Mouse (Mus musculus): ENCODE measurements around the gene Gm8068. TPM values are rescaled to one million over a fixed set of nuclear protein-coding genes. Genes with fewer than 3 reads are reported as not detected.

Gm8068 gene
- not detected in 2 replicates for polyA plus RNA-seq (2021; fragmentation: Nextera tagmentation)
- long read RNA-seq, experiment 1: 0 reads
- long read RNA-seq, experiment 2: 0 reads

GRCm38 (mm10) chr14:41701785-41702184 is at the start of gene Gm8068:
TSS of gene Gm8068 (minus strand) at chr14:41701885.

DNA sequence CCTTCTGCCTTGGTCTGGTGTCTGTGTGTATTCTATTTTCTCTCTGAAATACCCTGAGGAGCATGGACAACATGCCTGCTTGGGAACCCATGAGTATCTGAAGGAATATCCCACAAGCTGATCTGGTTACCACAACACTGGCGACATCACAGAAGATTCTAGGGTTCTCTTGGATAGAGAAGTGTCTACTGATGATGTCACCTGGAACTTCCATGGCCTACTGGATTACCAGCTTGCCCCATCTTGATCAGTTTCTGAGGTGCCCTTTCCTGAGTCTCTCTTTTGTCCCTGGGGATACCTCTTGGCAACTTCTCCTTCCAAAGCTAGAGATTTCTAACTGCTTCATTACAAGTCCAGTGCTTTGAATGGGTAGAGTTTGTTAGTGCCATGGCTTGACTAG is 48.8 kb upstream of the Gm8068 start, which contains the start of gene Gm7929:
TSS of gene Gm7929 (minus strand) at position 101 of the 400 bp plus-strand sequence.

Other genes starting within 250 kb of the Gm8068 start
- not detected in 2 replicates for gene Gm7954, start 248.4 kb downstream of the Gm8068 start, polyA plus RNA-seq (2021; fragmentation: Nextera tagmentation)
- not detected in 2 replicates for gene Gm3486, start 212.4 kb downstream of the Gm8068 start, polyA plus RNA-seq (2021; fragmentation: Nextera tagmentation)
- not detected in 2 replicates for gene Gm7970, start 146.3 kb downstream of the Gm8068 start, polyA plus RNA-seq (2021; fragmentation: Nextera tagmentation)
- not detected in 2 replicates for gene 1700049E17Rik2, start 128.7 kb downstream of the Gm8068 start, polyA plus RNA-seq (2021; fragmentation: Nextera tagmentation)
- not detected in 2 replicates for gene Gm3072, start 77.3 kb downstream of the Gm8068 start, polyA plus RNA-seq (2021; fragmentation: Nextera tagmentation)
- not detected in 2 replicates for gene Gm3676, start 55.4 kb downstream of the Gm8068 start, polyA plus RNA-seq (2021; fragmentation: Nextera tagmentation)
- gene Gm7929, start 48.7 kb upstream of the Gm8068 start, polyA plus RNA-seq (2021; fragmentation: Nextera tagmentation): not detected in 2 replicates
- gene Gm47189, start 70.6 kb upstream of the Gm8068 start, polyA plus RNA-seq (2021; fragmentation: Nextera tagmentation): not detected in 2 replicates
- gene Gm7980, start 205.4 kb upstream of the Gm8068 start, polyA plus RNA-seq (2021; fragmentation: Nextera tagmentation): not detected in 2 replicates
- not detected in 2 replicates for gene 1700049E17Rik1, start 223.1 kb upstream of the Gm8068 start, polyA plus RNA-seq (2021; fragmentation: Nextera tagmentation)
- not detected in 2 replicates for gene 1700024B05Rik, start 242.1 kb upstream of the Gm8068 start, polyA plus RNA-seq (2021; fragmentation: Nextera tagmentation)